Mouse (Mus musculus) splenic B cell, adult 2 months (primary cell): ENCODE measurements around the gene Ascc1.
"Not testable (repeated sequence)": the region's sequence is repeated elsewhere in the genome, so short reads cannot be mapped to it uniquely, and the experiment has no call there.

ENCODE experiments used
- DNase-seq: peaks from one replicate; pipeline ENCODE4 v3.0.0-alpha.2; 2011; ENCODE audit warnings: low read depth, low spot score
- H3K27me3 ChIP-seq: 2 replicates; pipeline ENCODE4 v1.6.1; 2012; ENCODE audit warnings: mild to moderate bottlenecking, low read length, moderate library complexity, mixed read lengths; ENCODE audit not compliant: control insufficient read depth, poor library complexity, insufficient read depth, severe bottlenecking
- H3K36me3 ChIP-seq: 2 replicates; pipeline ENCODE4 v1.6.1; 2012; ENCODE audit warnings: mild to moderate bottlenecking, low read length, moderate library complexity, mixed read lengths; ENCODE audit not compliant: control insufficient read depth, poor library complexity, insufficient read depth, severe bottlenecking

The Ascc1 gene

DNA sequence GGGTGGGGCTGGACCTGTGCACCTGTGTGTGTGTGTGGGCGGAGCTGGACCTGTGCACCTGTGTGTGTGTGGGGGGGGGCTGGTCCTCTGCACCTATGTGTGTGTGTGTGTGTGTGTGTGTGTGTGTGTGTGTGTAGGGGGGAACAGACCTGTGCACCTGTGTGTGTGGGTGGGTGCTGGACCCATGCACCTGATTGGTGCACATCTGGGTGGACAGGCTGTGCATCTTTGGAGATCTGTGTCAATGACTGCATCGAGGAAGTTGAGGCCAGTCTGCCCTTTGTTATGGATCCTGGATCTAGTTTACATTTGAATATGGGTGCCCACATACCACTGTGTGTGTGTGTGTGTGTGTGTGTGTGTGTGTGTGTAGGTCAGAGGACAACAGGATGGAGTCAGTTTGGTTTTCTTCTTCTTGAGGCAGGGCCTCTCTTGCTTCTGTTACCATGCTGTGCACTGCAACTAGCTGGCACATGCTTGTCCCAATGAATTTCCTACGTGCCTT is 139.1 kb downstream of the Ascc1 start:
- no peak for DNase-seq
- no peaks in the 10 kb centered on the region for H3K36me3 ChIP-seq
- H3K27me3 ChIP-seq: no peaks in the 10 kb centered on the region

DNA sequence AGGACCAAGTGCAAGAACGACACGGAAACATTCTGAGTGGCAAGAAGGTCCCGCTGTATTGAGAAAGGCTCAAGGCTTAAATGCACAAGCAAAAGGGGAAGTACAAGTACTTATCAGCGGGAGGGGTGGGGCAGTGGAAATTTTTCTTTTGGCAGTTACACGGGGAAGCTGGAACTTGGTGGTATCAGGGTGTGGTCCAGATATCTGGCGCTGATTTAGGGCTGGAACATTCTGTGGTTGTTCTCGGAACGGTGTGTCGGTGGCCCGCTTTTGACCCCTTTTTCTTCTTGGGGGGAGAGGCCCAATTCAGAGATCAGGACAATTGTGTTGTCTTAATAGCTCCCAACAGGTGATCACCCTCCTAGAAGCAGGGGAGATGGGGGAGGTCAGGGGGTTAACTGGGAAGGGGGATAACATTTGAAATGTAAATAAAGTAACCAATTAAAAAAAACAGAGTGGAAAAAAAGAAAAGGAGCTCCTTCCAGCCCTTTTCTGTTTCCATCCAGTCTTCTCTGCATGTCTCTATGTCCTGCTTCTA is 145.0 kb downstream of the Ascc1 start:
- peak; percentile 24 for DNase-seq
- not testable (repeated sequence) for H3K27me3 ChIP-seq, H3K36me3 ChIP-seq

GRCm38 (mm10) chr10:60148087-60148486 is 145.5 kb downstream of the Ascc1 start:
- peak; percentile 94 for DNase-seq
- H3K27me3 ChIP-seq: no peaks in the 10 kb centered on the region
- H3K36me3 ChIP-seq: no peaks in the 10 kb centered on the region
